Comparison of ENCODE assay signal across 10 mouse cellular contexts in genomic region chr8:45858391-45858790, GRCm38 (mm10). TPM values are rescaled to one million over a fixed set of nuclear protein-coding genes. Genes with fewer than 3 reads are reported as not detected.
DNase-seq lines count a peak whose midpoint lies in the region; ATAC-seq and TF ChIP-seq lines count a peak whose summit lies in the region.
"Had no signal": no experiment of that assay in that cellular context is flagged by ENCODE, and none has a peak within 500 bp of the region (broad histone marks: within the 10 kb centered on the region; RNA-seq: fewer than 3 reads in every experiment).

No protein-coding gene starts in this region.

- no peak overlapping the region for H3K4me3 ChIP-seq in intestine, embryonic 14.5 days (ENCODE audit: low read depth, low read length)
- no peak overlapping the region for H3K4me3 ChIP-seq in intestine, postnatal 0 days (ENCODE audit: low read depth, low read length)
- no peak overlapping the region for H3K4me3 ChIP-seq in kidney, embryonic 14.5 days (ENCODE audit: low read length)
- H3K4me3 ChIP-seq: liver, embryonic 15.5 days; neural tube, embryonic 15.5 days had no signal

- H3K9ac ChIP-seq in intestine, embryonic 14.5 days (ENCODE audit: low read length) = no peak overlapping the region
- no peak overlapping the region for H3K9ac ChIP-seq in intestine, postnatal 0 days (ENCODE audit: low read depth, low read length)
- H3K9ac ChIP-seq in kidney, embryonic 14.5 days (ENCODE audit: low read depth, low read length) = no peak overlapping the region
- H3K9ac ChIP-seq: liver, embryonic 15.5 days; neural tube, embryonic 15.5 days had no signal

- DNase-seq in intestine, embryonic 14.5 days (ENCODE audit: low spot score) = no peak
- DNase-seq in embryo, embryonic 10 days (ENCODE audit: low spot score) = peak; percentile 67
- peak; percentile 26 for DNase-seq in lung, postnatal 36 days
- no peak for DNase-seq in right cerebral cortex, adult 18-20 months
- DNase-seq in layer of hippocampus, adult 18-20 months (ENCODE audit: low spot score in 2 of 2) = no peak
- no peak for DNase-seq in adrenal gland, postnatal 36 days

- no peak overlapping the region for H3K4me2 ChIP-seq in intestine, embryonic 14.5 days (ENCODE audit: low read length)
- no peak overlapping the region for H3K4me2 ChIP-seq in intestine, postnatal 0 days (replicated peaks; ENCODE audit: low read depth)
- no peak overlapping the region for H3K4me2 ChIP-seq in kidney, embryonic 14.5 days (replicated peaks; ENCODE audit: low read depth, low read length)
- H3K4me2 ChIP-seq: liver, embryonic 15.5 days; neural tube, embryonic 15.5 days had no signal

- TF ChIP-seq CTCF in intestine, postnatal 0 days (IDR thresholded peaks at IDR 0.05; ENCODE audit: low read depth) = no peak

- no peaks in the 10 kb centered on the region for H3K27me3 ChIP-seq in intestine, embryonic 14.5 days (replicated peaks; ENCODE audit: control insufficient read depth, insufficient read depth, low read length)
- H3K27me3 ChIP-seq in intestine, postnatal 0 days (replicated peaks; ENCODE audit: control insufficient read depth, insufficient read depth, low read length) = no peaks in the 10 kb centered on the region
- no peaks in the 10 kb centered on the region for H3K27me3 ChIP-seq in kidney, embryonic 14.5 days (ENCODE audit: control insufficient read depth, insufficient read depth, low read length)
- H3K27me3 ChIP-seq: liver, embryonic 15.5 days; neural tube, embryonic 15.5 days had no signal

- WGBS in intestine, embryonic 14.5 days = 27% methylated on average over 9 of the region's 9 CpGs
- 22% methylated on average over 9 of the region's 9 CpGs for WGBS in intestine, postnatal 0 days
- WGBS in kidney, embryonic 14.5 days = 24% methylated on average over 9 of the region's 9 CpGs

- H3K36me3 ChIP-seq in intestine, embryonic 14.5 days (ENCODE audit: control insufficient read depth, insufficient read depth, low read length) = no peaks in the 10 kb centered on the region
- H3K36me3 ChIP-seq in intestine, postnatal 0 days (ENCODE audit: control insufficient read depth, insufficient read depth) = no peaks in the 10 kb centered on the region
- no peaks in the 10 kb centered on the region for H3K36me3 ChIP-seq in kidney, embryonic 14.5 days (ENCODE audit: control insufficient read depth, insufficient read depth, low read length)
- H3K36me3 ChIP-seq: liver, embryonic 15.5 days; neural tube, embryonic 15.5 days had no signal

- 0 out of 2 replicates have a peak overlapping the region, but pooled peaks have one; percentile 11 for H3K27ac ChIP-seq in intestine, embryonic 14.5 days (ENCODE audit: low read depth)
- no peak overlapping the region for H3K27ac ChIP-seq in intestine, postnatal 0 days (ENCODE audit: low read depth, low read length)
- no peak overlapping the region for H3K27ac ChIP-seq in kidney, embryonic 14.5 days (ENCODE audit: low read depth, low read length)
- H3K27ac ChIP-seq: liver, embryonic 15.5 days; neural tube, embryonic 15.5 days had no signal

- no peak for ATAC-seq in intestine, embryonic 14.5 days (replicated peaks; ENCODE audit: low FRiP score, low TSS enrichment, low read depth)
- no peak for ATAC-seq in intestine, postnatal 0 days
- peak; percentile 57; the same call in 1 of the 2 replicates for ATAC-seq in kidney, embryonic 14.5 days (ENCODE audit: low FRiP score, low TSS enrichment)

- peaks cover 8% of the 10 kb centered on the region for H3K4me1 ChIP-seq in intestine, embryonic 14.5 days (replicated peaks; ENCODE audit: control insufficient read depth, insufficient read depth, low read length)
- H3K4me1 ChIP-seq in intestine, postnatal 0 days (replicated peaks; ENCODE audit: control insufficient read depth, insufficient read depth, low read length) = no peaks in the 10 kb centered on the region
- H3K4me1 ChIP-seq in kidney, embryonic 14.5 days (ENCODE audit: control insufficient read depth, insufficient read depth, low read length) = 0 out of 2 replicates have a peak, but pooled peaks cover 9% of the 10 kb centered on the region
- H3K4me1 ChIP-seq: liver, embryonic 15.5 days; neural tube, embryonic 15.5 days had no signal

- H3K9me3 ChIP-seq in intestine, embryonic 14.5 days (ENCODE audit: control insufficient read depth, low read length) = no peaks in the 10 kb centered on the region
- no peaks in the 10 kb centered on the region for H3K9me3 ChIP-seq in intestine, postnatal 0 days (ENCODE audit: control insufficient read depth)
- no peaks in the 10 kb centered on the region for H3K9me3 ChIP-seq in kidney, embryonic 14.5 days (ENCODE audit: control insufficient read depth, low read length)
- H3K9me3 ChIP-seq: liver, embryonic 15.5 days; neural tube, embryonic 15.5 days had no signal

RNA-seq across cellular contexts. Expression of gene Pdlim3, which starts 26.9 kb away (rescaled TPM):
- polyA plus RNA-seq in intestine, embryonic 14.5 days (2014; fragmentation: Nextera tagmentation; extraction: Ambion mirVana) = 90.3 and 103 TPM in 2 replicates
- 134 and 149 TPM in 2 replicates for polyA plus RNA-seq in intestine, postnatal 0 days (2015; fragmentation: Nextera tagmentation; extraction: Ambion mirVana)
- 4.3 and 5.6 TPM in 2 replicates for polyA plus RNA-seq in kidney, embryonic 14.5 days (2014; fragmentation: Nextera tagmentation; extraction: Ambion mirVana)
- under 1 TPM; 0.76 to 0.99 TPM for total RNA-seq in layer of hippocampus, adult 18-20 months (2021)
- 1 to 10 TPM; 1.2 to 1.9 TPM for total RNA-seq in adrenal gland, postnatal 36 days (2021)

Comparison
In these comparisons a context has a peak if more than half of its experiments do, and no peak if none do; other contexts are left out.
1. DNase-seq: peak in embryo, embryonic 10 days (single experiment) and lung, postnatal 36 days (single experiment); none in intestine, embryonic 14.5 days (single experiment), right cerebral cortex, adult 18-20 months (single experiment), layer of hippocampus, adult 18-20 months (0 of 2) and adrenal gland, postnatal 36 days (0 of 2).
2. RNA of gene Pdlim3, which starts 26.9 kb away (polyA plus RNA-seq): 134 to 149 TPM in intestine, postnatal 0 days and 90.3 to 103 TPM in intestine, embryonic 14.5 days; 4.3 to 5.6 TPM in kidney, embryonic 14.5 days; every median in the first group is over 10 times any median in the second.